Mouse (Mus musculus): ENCODE results near the gene Pot1b.

- TF ChIP-seq CTCF (IDR thresholded peaks at IDR 0.05; ENCODE audit: low read depth) (no peak), EP300 (IDR thresholded peaks at IDR 0.05; ENCODE audit: low read depth) (no peak)
Observed at GRCm38 (mm10) chr17:55625092-55625491, 87.3 kb downstream of the Pot1b start, which contains the start of gene Vmn2r118.
